Mouse (Mus musculus) erythroid progenitor cell, adult 5-6 weeks (primary cell): Measurements from ENCODE around the gene Ppp1r15a. TPM values are rescaled to one million over a fixed set of nuclear protein-coding genes. Genes with fewer than 3 reads are reported as not detected.
"Not testable (repeated sequence)": the region's sequence is repeated elsewhere in the genome, so short reads cannot be mapped to it uniquely, and the experiment has no call there.

Experiments used
- ATAC-seq: replicated peaks from 2 replicates; pipeline ENCODE4 v1.8.0; 2016; ENCODE audit warnings: moderate number of reproducible peaks, mild to moderate bottlenecking, moderate TSS enrichment, inconsistent platforms; ENCODE audit not compliant: poor library complexity, low FRiP score, severe bottlenecking
- total RNA-seq, 2 experiments: library from RNA; stranded (forward) in 1 of 2; stranded (reverse) in 1 of 2; fragments of 150-400 nt in 1 of 2; fragments of 186-747, 209-891 nt in 1 of 2; gene quantifications; 2 replicates each; pipeline versions ENCODE4 v1.2.3 to v1.2.4; 2015 to 2017; ENCODE audit warnings: low replicate concordance in 2 of 2

Ppp1r15a gene
- total RNA-seq, 2 experiments from 2014 or later, result 633 to 814 TPM

DNA sequence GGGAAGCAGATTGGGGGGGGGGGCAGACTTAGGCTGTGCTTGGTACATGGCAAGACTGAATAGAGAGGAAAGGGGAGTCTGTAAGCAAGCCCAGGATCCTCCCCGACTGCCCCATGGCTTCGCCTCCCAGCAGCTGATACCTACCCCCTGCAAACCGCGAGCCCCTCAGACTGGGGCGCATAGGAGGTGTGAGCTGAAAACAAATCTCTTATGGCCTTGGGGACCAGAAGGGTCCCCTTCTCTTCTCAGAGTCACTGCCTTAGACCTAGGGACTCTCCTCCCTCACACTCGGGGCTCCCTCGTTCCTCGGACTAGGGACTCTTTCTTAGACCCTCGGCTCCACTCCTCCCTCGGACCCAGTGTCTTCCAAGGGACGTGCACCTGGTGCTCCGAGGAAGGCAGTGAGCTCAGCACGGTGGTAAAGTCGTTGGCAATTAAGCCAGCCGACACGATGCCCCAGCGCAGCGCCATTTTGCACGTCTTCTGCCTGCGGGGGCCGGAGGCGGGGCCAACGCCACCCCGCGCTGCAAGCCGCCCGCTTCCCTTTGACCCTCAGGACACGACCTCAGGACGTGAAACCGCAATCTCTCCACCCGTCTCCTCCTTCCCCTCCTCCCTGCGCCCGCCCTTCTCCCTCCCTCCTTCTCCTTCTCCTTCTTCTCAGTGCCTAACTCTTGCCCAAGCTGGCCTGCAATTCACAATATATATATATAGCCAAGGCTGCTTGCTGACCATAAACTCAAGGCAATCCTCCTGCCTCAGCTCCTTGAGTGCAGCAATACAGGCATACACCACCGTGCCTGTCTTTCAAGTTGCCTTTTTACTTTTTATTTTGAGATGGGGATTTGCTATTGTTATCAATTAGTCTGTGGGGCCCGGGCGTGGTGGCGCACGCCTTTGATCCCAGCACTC, 37.5 kb downstream of the Ppp1r15a start, which contains the start of gene Dhdh:
TSS of gene Dhdh (minus strand) at position 513 of the 912 bp plus-strand sequence.
- ATAC-seq, result peak; percentile 72

DNA sequence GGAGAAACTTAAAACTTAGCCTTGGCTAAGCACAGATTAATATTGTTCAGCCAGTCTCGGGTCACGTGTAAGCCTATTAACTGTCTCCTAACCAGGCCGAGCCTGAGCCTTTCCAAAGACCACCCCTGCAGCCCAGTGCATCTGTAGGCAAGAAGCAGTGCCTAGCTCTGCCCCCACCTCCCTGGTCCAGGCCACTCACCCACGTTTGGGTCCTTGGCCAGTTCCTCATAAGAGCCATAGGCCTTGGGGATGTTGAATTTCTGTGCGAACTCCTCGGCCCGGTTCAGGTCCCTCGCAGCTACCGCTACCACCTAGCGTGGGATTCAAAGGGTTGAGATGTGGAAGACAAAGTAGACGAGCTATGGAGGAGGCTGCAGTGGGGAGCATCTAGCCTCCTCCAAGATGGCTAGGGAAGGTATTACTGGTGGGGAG, 38.2 kb downstream of the Ppp1r15a start:
- no peak for ATAC-seq

DNA sequence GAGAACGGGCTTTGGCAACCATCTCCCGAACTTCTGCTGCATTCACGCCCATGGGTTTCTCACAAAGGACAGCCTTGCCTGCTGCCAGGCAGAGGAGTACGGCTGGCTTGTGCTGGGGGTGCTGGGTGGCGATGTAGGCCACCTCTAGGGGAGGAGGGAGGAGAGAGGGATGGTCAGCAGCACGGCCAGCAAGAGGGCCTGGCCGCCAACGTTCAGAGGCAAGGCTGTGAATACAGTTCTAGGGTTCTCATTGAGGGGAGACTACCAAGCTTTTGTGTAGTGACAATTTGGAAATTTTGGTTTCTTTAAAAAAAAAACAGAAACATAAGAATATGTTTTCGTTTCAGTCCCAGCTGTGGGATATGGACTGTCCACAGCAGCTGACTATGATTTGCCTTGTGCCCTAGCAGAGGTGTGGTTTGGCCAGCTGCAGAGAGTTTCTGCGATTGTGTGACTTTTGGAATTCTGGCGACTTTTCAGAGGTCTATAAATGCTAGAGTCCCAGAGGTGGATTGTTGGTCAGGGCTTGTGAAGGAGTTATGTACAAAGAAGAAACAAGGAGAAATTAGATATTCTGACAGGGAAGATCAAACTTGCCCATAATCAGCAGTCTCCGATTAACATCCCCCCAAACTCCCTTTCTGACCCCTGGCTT, 39.2 kb downstream of the Ppp1r15a start, which contains the start of gene Gm45808:
TSS of gene Gm45808 (minus strand) at position 51 of the 655 bp plus-strand sequence.
- ATAC-seq, result no peak

DNA sequence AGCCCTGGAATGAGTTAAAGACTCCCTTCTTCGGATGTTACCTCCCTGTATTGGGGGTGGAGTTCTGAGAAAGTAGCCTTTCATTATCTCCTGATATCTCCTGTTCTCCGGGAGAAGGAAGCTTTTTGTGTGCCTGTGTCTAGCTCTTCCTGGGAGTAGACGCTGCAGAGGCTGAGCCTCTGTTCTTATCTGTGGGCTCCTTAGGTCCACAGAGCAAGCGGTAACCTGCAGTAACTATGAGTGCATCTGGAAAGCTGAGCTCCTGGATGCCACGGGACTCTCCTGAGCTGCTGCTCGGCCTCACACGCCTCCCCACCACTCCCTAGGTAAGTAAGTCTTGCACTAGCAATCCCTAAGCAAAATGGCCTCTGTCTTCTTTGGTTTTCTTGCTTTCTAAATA, 39.9 kb downstream of the Ppp1r15a start:
- no peak for ATAC-seq

DNA sequence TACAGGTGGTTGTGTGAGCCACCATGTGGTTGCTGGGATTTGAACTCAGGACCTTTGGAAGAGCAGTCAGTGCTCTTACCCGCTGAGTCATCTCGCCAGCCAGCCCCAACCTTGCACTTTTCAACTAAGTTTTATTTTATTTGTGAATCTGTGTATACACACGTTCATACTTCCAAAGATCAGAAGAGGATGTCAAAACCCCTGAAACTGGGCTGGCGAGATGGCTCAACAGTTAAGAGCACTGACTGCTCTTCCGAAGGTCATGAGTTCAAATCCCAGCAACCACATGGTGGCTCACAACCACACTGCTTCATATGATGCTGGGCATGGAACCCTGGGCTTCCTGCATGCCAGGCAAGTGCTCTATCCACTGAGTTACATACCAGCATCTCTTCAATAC, 41.1 kb downstream of the Ppp1r15a start:
- ATAC-seq, result not testable (repeated sequence)

DNA sequence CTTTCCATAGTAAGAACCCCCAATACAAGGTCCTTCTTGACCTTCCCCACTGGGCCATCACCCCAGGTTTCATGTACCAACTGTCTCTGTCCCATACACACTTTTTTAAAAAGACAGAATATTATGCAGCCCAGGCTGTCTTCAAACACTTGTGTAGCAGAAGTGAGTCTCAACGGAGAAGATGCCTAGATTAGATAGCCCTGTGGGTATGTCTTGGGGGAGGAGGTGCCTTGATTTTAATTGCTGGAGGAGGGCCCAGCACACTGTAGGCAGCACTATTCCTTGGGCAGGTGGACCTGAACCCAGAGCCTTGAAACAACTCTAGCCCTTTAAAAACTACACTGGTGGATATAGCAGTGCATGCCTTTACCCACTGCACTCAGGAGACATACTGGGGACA, 43.9 kb downstream of the Ppp1r15a start:
- ATAC-seq, result no peak

DNA sequence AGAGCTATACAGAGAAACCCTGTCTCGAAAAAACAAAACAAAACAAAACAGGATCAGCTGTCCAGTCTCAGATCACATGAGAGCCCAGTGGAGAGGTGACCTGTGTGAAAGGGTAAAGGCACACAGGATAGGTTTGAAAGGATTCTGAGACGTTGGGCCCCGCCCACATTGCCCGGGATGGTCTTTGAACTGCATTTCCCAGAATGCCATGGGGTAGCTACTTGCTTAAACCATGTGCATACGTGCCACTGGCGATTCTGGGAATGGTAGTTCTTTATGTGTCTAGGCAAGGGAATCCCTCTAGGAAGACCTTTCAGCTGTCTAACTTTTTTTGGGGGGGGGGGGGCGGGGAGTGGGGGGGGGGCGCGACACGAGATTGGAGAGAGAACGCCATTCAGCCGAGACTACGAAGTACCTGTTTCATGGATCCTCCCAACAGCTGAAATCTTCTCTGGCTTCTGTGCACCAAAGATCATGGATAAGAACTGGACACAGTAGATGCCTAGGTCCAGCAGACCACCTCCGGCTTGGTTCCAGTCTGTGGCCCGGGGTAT, 44.6 kb downstream of the Ppp1r15a start, which contains the start of gene Tulp2:
TSS of gene Tulp2 (plus strand) at position 504 of the 554 bp plus-strand sequence.
- peak; percentile 90 for ATAC-seq

DNA sequence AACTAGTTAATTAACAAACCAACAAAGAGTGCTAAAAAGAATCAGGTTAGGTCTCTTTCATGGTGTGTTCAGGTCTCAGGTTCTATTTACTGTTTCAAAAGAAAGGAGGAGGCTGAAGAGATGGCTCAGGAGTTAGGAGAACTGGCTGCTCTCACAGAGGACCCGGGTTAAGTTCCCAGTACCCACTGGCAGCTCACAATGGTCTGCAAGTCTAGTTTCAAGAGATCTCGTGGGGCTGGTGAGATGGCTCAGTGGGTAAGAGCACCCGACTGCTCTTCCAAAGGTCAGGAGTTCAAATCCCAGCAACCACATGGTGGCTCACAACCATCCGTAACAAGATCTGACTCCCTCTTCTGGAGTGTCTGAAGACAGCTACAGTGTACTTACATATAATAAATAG, 45.8 kb downstream of the Ppp1r15a start:
- not testable (repeated sequence) for ATAC-seq

DNA sequence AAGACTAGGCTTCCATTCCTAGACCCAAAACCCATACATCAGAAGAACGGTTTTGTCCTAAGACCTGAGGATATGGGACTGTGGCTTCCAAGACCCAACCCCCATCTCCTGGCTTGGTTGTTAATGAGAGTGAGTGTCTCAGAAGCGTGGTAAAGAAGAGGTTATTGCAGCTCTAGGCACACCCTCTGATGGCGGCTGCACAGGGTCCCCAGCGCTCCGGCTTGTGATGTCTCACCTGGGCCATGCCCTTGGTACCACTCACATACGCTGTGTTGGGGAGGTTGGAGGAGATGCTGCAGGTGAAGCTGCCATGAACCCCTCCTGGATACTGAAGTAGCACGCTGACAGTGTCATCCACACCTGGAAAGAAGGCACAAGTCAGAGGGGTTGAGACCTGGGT, 47.3 kb downstream of the Ppp1r15a start:
- ATAC-seq, result no peak

DNA sequence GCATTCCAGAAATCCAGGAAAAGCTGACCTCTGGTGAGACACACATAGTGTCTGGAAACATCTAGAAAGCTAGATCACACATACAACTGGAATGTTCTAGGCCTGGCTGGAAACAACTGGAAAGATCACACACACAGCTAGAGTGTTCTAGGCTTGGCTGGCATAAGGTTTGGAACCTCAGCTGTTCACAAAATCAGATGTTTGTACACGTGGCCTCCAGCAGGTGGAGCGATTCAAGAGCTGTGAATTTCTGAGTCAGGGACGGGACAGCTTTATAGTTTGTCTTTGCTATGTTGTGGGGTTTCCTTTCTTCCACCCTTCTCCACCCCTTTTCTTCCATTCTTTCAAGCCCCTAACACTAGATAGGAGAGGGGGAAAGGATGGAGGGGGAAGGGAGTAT, 49.1 kb downstream of the Ppp1r15a start:
- ATAC-seq, result peak; percentile 84

DNA sequence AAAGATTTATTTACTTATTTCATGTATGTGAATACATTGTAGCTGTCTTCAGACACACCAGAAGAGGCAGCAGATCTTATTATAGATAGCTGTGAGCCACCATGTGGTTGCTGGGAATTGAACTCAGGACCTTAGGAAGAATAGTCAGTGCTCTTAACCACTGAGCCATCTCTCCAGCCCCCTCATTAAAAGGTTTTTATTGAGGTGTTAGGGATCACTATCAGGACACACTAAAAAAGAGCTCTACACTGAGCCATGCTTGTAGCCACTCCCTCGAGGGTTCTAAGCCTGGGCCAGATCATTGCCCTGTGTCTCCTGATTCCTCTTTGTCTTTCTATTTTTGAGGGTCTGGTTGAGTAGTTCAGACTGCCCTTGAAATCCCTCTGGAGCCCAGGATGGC, 49.6 kb downstream of the Ppp1r15a start:
- no peak for ATAC-seq

DNA sequence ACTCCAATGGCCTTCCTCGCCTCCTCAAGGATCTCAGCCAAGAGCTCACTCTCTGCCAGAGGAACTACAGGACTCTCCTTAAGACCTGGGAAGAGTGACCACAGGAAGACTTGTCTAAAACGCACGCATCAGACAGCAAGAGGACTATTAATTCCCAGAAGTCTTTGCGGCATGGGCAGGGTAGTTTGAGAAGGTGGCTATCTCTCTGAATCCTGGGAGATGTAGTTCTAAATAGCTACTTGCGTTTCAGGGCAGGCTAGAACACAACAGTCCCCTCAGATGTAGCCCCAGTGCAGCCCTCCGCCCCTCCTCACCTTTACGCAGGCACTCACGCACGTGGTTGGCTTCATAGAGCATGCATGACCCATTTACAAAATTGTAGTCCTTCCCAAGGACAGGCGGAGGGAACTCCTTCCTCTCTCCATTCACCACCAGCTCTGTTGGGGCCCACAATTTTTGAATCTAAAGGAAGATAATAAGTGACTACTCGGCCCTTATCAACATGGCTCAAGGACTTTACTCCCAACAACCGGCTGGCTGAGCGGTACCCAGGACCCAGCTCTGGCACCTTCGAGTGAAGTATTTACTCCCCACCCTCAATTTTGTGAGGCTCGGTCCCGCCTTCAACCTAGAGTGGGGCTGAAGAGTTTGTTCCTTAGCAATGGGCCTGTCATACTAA, 50.6 kb downstream of the Ppp1r15a start:
- no peak for ATAC-seq

Other genes with a start within 250 kb of the Ppp1r15a start
Only the 30 nearest of the 34 such genes appear.
- not detected in 2 replicates for gene Hrc, start 191.0 kb downstream of the Ppp1r15a start, total RNA-seq (2015; ENCODE audit: low replicate concordance)
- not detected in 2 replicates for gene Hrc, start 191.0 kb downstream of the Ppp1r15a start, total RNA-seq (2017; ENCODE audit: low replicate concordance)
- gene Ppfia3, start 159.2 kb downstream of the Ppp1r15a start, total RNA-seq (2015; ENCODE audit: low replicate concordance), result not detected in 2 replicates
- gene Ppfia3, start 159.2 kb downstream of the Ppp1r15a start, total RNA-seq (2017; ENCODE audit: low replicate concordance), result not detected in 2 replicates
- gene Lin7b, start 155.7 kb downstream of the Ppp1r15a start, total RNA-seq (2015; ENCODE audit: low replicate concordance), result not detected in 2 replicates
- not detected in 2 replicates for gene Lin7b, start 155.7 kb downstream of the Ppp1r15a start, total RNA-seq (2017; ENCODE audit: low replicate concordance)
- 143 and 194 TPM in 2 replicates for gene Snrnp70, start 130.5 kb downstream of the Ppp1r15a start, total RNA-seq (2015; ENCODE audit: low replicate concordance)
- gene Snrnp70, start 130.5 kb downstream of the Ppp1r15a start, total RNA-seq (2017; ENCODE audit: low replicate concordance), result 312 and 348 TPM in 2 replicates
- not detected in 2 replicates for gene Kcna7, start 120.6 kb downstream of the Ppp1r15a start, total RNA-seq (2015; ENCODE audit: low replicate concordance)
- gene Kcna7, start 120.6 kb downstream of the Ppp1r15a start, total RNA-seq (2017; ENCODE audit: low replicate concordance), result not detected in 2 replicates
- not detected in 2 replicates for gene Ntf5, start 112.6 kb downstream of the Ppp1r15a start, total RNA-seq (2015; ENCODE audit: low replicate concordance)
- not detected in 2 replicates for gene Ntf5, start 112.6 kb downstream of the Ppp1r15a start, total RNA-seq (2017; ENCODE audit: low replicate concordance)
- gene Lhb, start 105.4 kb downstream of the Ppp1r15a start, total RNA-seq (2015; ENCODE audit: low replicate concordance), result not detected in 2 replicates
- gene Lhb, start 105.4 kb downstream of the Ppp1r15a start, total RNA-seq (2017; ENCODE audit: low replicate concordance), result not detected in 2 replicates
- 0.84 and 5.8 TPM in 2 replicates for gene Gys1, start 91.4 kb downstream of the Ppp1r15a start, total RNA-seq (2015; ENCODE audit: low replicate concordance)
- gene Gys1, start 91.4 kb downstream of the Ppp1r15a start, total RNA-seq (2017; ENCODE audit: low replicate concordance), result 2.1 and 6.2 TPM in 2 replicates
- 39.0 and 53.3 TPM in 2 replicates for gene Ruvbl2, start 88.2 kb downstream of the Ppp1r15a start, total RNA-seq (2015; ENCODE audit: low replicate concordance)
- 22.6 and 28.8 TPM in 2 replicates for gene Ruvbl2, start 88.2 kb downstream of the Ppp1r15a start, total RNA-seq (2017; ENCODE audit: low replicate concordance)
- 2,156 and 2,353 TPM in 2 replicates for gene Ftl1, start 66.4 kb downstream of the Ppp1r15a start, total RNA-seq (2015; ENCODE audit: low replicate concordance)
- gene Ftl1, start 66.4 kb downstream of the Ppp1r15a start, total RNA-seq (2017; ENCODE audit: low replicate concordance), result 950 and 960 TPM in 2 replicates
- gene Bax, start 59.4 kb downstream of the Ppp1r15a start, total RNA-seq (2015; ENCODE audit: low replicate concordance), result 10.1 and 43.6 TPM in 2 replicates
- gene Bax, start 59.4 kb downstream of the Ppp1r15a start, total RNA-seq (2017; ENCODE audit: low replicate concordance), result 10.3 and 15.9 TPM in 2 replicates
- 0.84 TPM in 1 of 2 replicates, not detected in the other for gene Tulp2, start 44.4 kb downstream of the Ppp1r15a start, total RNA-seq (2015; ENCODE audit: low replicate concordance)
- not detected in 2 replicates for gene Tulp2, start 44.4 kb downstream of the Ppp1r15a start, total RNA-seq (2017; ENCODE audit: low replicate concordance)
- gene Gm45808, start 39.5 kb downstream of the Ppp1r15a start, total RNA-seq (2015; ENCODE audit: low replicate concordance), result not detected in 2 replicates
- 4.9 TPM in 1 of 2 replicates, not detected in the other for gene Gm45808, start 39.5 kb downstream of the Ppp1r15a start, total RNA-seq (2017; ENCODE audit: low replicate concordance)
- gene Dhdh, start 37.5 kb downstream of the Ppp1r15a start, total RNA-seq (2015; ENCODE audit: low replicate concordance), result 0.42 and 3.6 TPM in 2 replicates
- gene Dhdh, start 37.5 kb downstream of the Ppp1r15a start, total RNA-seq (2017; ENCODE audit: low replicate concordance), result 1.0 and 1.6 TPM in 2 replicates
- gene Nucb1, start 15.9 kb downstream of the Ppp1r15a start, total RNA-seq (2015; ENCODE audit: low replicate concordance), result 164 and 168 TPM in 2 replicates
- 789 and 905 TPM in 2 replicates for gene Nucb1, start 15.9 kb downstream of the Ppp1r15a start, total RNA-seq (2017; ENCODE audit: low replicate concordance)
- gene Plekha4, start 62 bp upstream of the Ppp1r15a start, total RNA-seq (2015; ENCODE audit: low replicate concordance), result 7.2 TPM in 1 of 2 replicates, not detected in the other
- 0.08 and 0.90 TPM in 2 replicates for gene Plekha4, start 62 bp upstream of the Ppp1r15a start, total RNA-seq (2017; ENCODE audit: low replicate concordance)
- not detected in 2 replicates for gene Hsd17b14, start 28.6 kb upstream of the Ppp1r15a start, total RNA-seq (2015; ENCODE audit: low replicate concordance)
- gene Hsd17b14, start 28.6 kb upstream of the Ppp1r15a start, total RNA-seq (2017; ENCODE audit: low replicate concordance), result not detected in 2 replicates
- gene Bcat2, start 43.9 kb upstream of the Ppp1r15a start, total RNA-seq (2015; ENCODE audit: low replicate concordance), result 8.4 and 17.7 TPM in 2 replicates
- 4.0 and 22.0 TPM in 2 replicates for gene Bcat2, start 43.9 kb upstream of the Ppp1r15a start, total RNA-seq (2017; ENCODE audit: low replicate concordance)
- not detected in 2 replicates for gene Fgf21, start 89.2 kb upstream of the Ppp1r15a start, total RNA-seq (2015; ENCODE audit: low replicate concordance)
- not detected in 2 replicates for gene Fgf21, start 89.2 kb upstream of the Ppp1r15a start, total RNA-seq (2017; ENCODE audit: low replicate concordance)
- gene Fut1, start 91.0 kb upstream of the Ppp1r15a start, total RNA-seq (2015; ENCODE audit: low replicate concordance), result not detected in 2 replicates
- gene Fut1, start 91.0 kb upstream of the Ppp1r15a start, total RNA-seq (2017; ENCODE audit: low replicate concordance), result not detected in 2 replicates
- gene Izumo1, start 95.5 kb upstream of the Ppp1r15a start, total RNA-seq (2015; ENCODE audit: low replicate concordance), result not detected in 2 replicates
- gene Izumo1, start 95.5 kb upstream of the Ppp1r15a start, total RNA-seq (2017; ENCODE audit: low replicate concordance), result not detected in 2 replicates
- gene Rasip1, start 101.2 kb upstream of the Ppp1r15a start, total RNA-seq (2015; ENCODE audit: low replicate concordance), result not detected in 2 replicates
- not detected in 2 replicates for gene Rasip1, start 101.2 kb upstream of the Ppp1r15a start, total RNA-seq (2017; ENCODE audit: low replicate concordance)
- not detected in 2 replicates for gene Mamstr, start 113.7 kb upstream of the Ppp1r15a start, total RNA-seq (2015; ENCODE audit: low replicate concordance)
- not detected in 2 replicates for gene Mamstr, start 113.7 kb upstream of the Ppp1r15a start, total RNA-seq (2017; ENCODE audit: low replicate concordance)
- gene Fut2, start 140.1 kb upstream of the Ppp1r15a start, total RNA-seq (2015; ENCODE audit: low replicate concordance), result not detected in 2 replicates
- not detected in 2 replicates for gene Fut2, start 140.1 kb upstream of the Ppp1r15a start, total RNA-seq (2017; ENCODE audit: low replicate concordance)
- not detected in 2 replicates for gene Ntn5, start 157.8 kb upstream of the Ppp1r15a start, total RNA-seq (2015; ENCODE audit: low replicate concordance)
- not detected in 2 replicates for gene Ntn5, start 157.8 kb upstream of the Ppp1r15a start, total RNA-seq (2017; ENCODE audit: low replicate concordance)
- gene Sec1, start 168.1 kb upstream of the Ppp1r15a start, total RNA-seq (2015; ENCODE audit: low replicate concordance), result not detected in 2 replicates
- not detected in 2 replicates for gene Sec1, start 168.1 kb upstream of the Ppp1r15a start, total RNA-seq (2017; ENCODE audit: low replicate concordance)
- not detected in 2 replicates for gene Car11, start 173.6 kb upstream of the Ppp1r15a start, total RNA-seq (2015; ENCODE audit: low replicate concordance)
- gene Car11, start 173.6 kb upstream of the Ppp1r15a start, total RNA-seq (2017; ENCODE audit: low replicate concordance), result not detected in 2 replicates
- gene Dbp, start 178.8 kb upstream of the Ppp1r15a start, total RNA-seq (2015; ENCODE audit: low replicate concordance), result 1.3 and 2.5 TPM in 2 replicates
- gene Dbp, start 178.8 kb upstream of the Ppp1r15a start, total RNA-seq (2017; ENCODE audit: low replicate concordance), result 1.7 and 2.6 TPM in 2 replicates
- 522 and 544 TPM in 2 replicates for gene Rpl18, start 189.2 kb upstream of the Ppp1r15a start, total RNA-seq (2015; ENCODE audit: low replicate concordance)
- gene Rpl18, start 189.2 kb upstream of the Ppp1r15a start, total RNA-seq (2017; ENCODE audit: low replicate concordance), result 281 and 297 TPM in 2 replicates
- 9.6 and 12.6 TPM in 2 replicates for gene Sphk2, start 191.7 kb upstream of the Ppp1r15a start, total RNA-seq (2015; ENCODE audit: low replicate concordance)
- gene Sphk2, start 191.7 kb upstream of the Ppp1r15a start, total RNA-seq (2017; ENCODE audit: low replicate concordance), result 4.8 and 9.4 TPM in 2 replicates